Comparison of ENCODE assay signal across 8 mouse cellular contexts in genomic region chr2:113828943-113829882, GRCm38 (mm10). TPM values are rescaled to one million over a fixed set of nuclear protein-coding genes. Genes with fewer than 3 reads are reported as not detected.
DNase-seq lines count a peak whose midpoint lies in the region; ATAC-seq and TF ChIP-seq lines count a peak whose summit lies in the region.

Gene Scg5 (minus strand): TSS chr2:113829121.

- H3K27ac ChIP-seq in forebrain, embryonic 10.5 days = peak within 1 kb of the TSS; percentile 92
- peak within 1 kb of the TSS; percentile 78 for H3K27ac ChIP-seq in hindbrain, embryonic 11.5 days (ENCODE audit: low read depth, low read length)

- H3K36me3 ChIP-seq in forebrain, embryonic 10.5 days (replicated peaks) = peaks cover 37% of the 10 kb centered on the region
- H3K36me3 ChIP-seq in hindbrain, embryonic 11.5 days (ENCODE audit: control insufficient read depth, insufficient read depth, low read length) = peaks cover 7% of the 10 kb centered on the region

- peak; percentile 6 to 36 for DNase-seq in CD8-positive naive resting alpha-beta T cell, adult 2 months (ENCODE audit: low read depth in 2 of 2, low spot score in 2 of 2)
- DNase-seq in adrenal gland, postnatal 36 days = peak; percentile 68 to 77
- DNase-seq in forebrain, embryonic 10.5 days (ENCODE audit: extremely low spot score, low spot score) = peak; percentile 88
- peak; percentile 88 for DNase-seq in hindbrain, embryonic 11.5 days (ENCODE audit: low spot score)
- DNase-seq in layer of hippocampus, adult 8-10 months (ENCODE audit: low spot score in 2 of 2) = peak; percentile 84 to 85
- peak; percentile 37 for DNase-seq in lung, adult 2 months
- peak; percentile 75 for DNase-seq in retina, adult 2 months (ENCODE audit: low read depth, low spot score)
- no peak for DNase-seq in spleen, adult 18-20 months

- H3K9ac ChIP-seq in hindbrain, embryonic 11.5 days (ENCODE audit: low read depth, low read length) = peak within 1 kb of the TSS; percentile 68

- ATAC-seq in hindbrain, embryonic 11.5 days (ENCODE audit: low FRiP score) = peak; percentile 96

- peaks cover 37% of the 10 kb centered on the region for H3K4me1 ChIP-seq in forebrain, embryonic 10.5 days
- H3K4me1 ChIP-seq in hindbrain, embryonic 11.5 days (replicated peaks; ENCODE audit: control insufficient read depth, insufficient read depth, low read length) = no peaks in the 10 kb centered on the region
- H3K4me1 ChIP-seq in lung, adult 2 months (ENCODE audit: control insufficient read depth, insufficient read depth, low read length) = peaks cover 4% of the 10 kb centered on the region

- whole genome bisulfite sequencing in forebrain, embryonic 10.5 days = 9% methylated on average over 23 of the region's 23 CpGs
- WGBS in hindbrain, embryonic 11.5 days = 10% methylated on average over 23 of the region's 23 CpGs
- 21% methylated on average over 23 of the region's 23 CpGs for WGBS in lung, adult 2 months

- no peak for TF ChIP-seq CTCF in lung, adult 2 months (IDR thresholded peaks at IDR 0.05; ENCODE audit: insufficient read depth, low read length)

- no peaks in the 10 kb centered on the region for H3K27me3 ChIP-seq in forebrain, embryonic 10.5 days (ENCODE audit: poor library complexity, severe bottlenecking)
- no peaks in the 10 kb centered on the region for H3K27me3 ChIP-seq in hindbrain, embryonic 11.5 days (ENCODE audit: control insufficient read depth, insufficient read depth, low read length)

- no peak for TF ChIP-seq POLR2A in lung, adult 2 months (IDR thresholded peaks at IDR 0.05; ENCODE audit: borderline replicate concordance, extremely low read depth, low read depth, low read length)

- no peaks in the 10 kb centered on the region for H3K9me3 ChIP-seq in forebrain, embryonic 10.5 days
- H3K9me3 ChIP-seq in hindbrain, embryonic 11.5 days (ENCODE audit: control insufficient read depth, low read length) = no peaks in the 10 kb centered on the region

- H3K4me3 ChIP-seq in forebrain, embryonic 10.5 days = peak within 1 kb of the TSS; percentile 62
- peak within 1 kb of the TSS; percentile 44 for H3K4me3 ChIP-seq in hindbrain, embryonic 11.5 days (ENCODE audit: low read depth, low read length)
- peak within 1 kb of the TSS; percentile 49 for H3K4me3 ChIP-seq in lung, adult 2 months (replicated peaks; ENCODE audit: extremely low read depth, low read depth, low read length)

- H3K4me2 ChIP-seq in hindbrain, embryonic 11.5 days (replicated peaks; ENCODE audit: low read depth, low read length) = peak within 1 kb of the TSS; percentile 50

RNA-seq across cellular contexts. Expression of gene Scg5, which starts in this region (rescaled TPM):
- total RNA-seq in adrenal gland, postnatal 36 days (2021) = 10 to 100 TPM; 31.9 to 35.1 TPM
- 16.6 and 17.9 TPM in 2 replicates for polyA plus RNA-seq in forebrain, embryonic 10.5 days (2016; fragmentation: Nextera tagmentation; extraction: Ambion mirVana)
- 53.7 and 56.9 TPM in 2 replicates for polyA plus RNA-seq in hindbrain, embryonic 11.5 days (2014; fragmentation: Nextera tagmentation; extraction: Ambion mirVana)
- total RNA-seq in layer of hippocampus, adult 8-10 months (2022) = 100 to 1,000 TPM; 368 to 431 (median 406) TPM
- polyA plus RNA-seq in lung, adult 2 months (2012; rRNA removed) = 0.49 and 0.57 TPM in 2 replicates

Comparison
In these comparisons a context has a peak if more than half of its experiments do, and no peak if none do; other contexts are left out.
1. RNA of gene Scg5 (total RNA-seq): 368 to 431 TPM in layer of hippocampus, adult 8-10 months; 31.9 to 35.1 TPM in adrenal gland, postnatal 36 days; every median in the first group is over 10 times any median in the second.
2. RNA of gene Scg5 (polyA plus RNA-seq): 53.7 to 56.9 TPM in hindbrain, embryonic 11.5 days and 16.6 to 17.9 TPM in forebrain, embryonic 10.5 days; 0.49 to 0.57 TPM in lung, adult 2 months; every median in the first group is over 10 times any median in the second.
3. Peak in DNase-seq and H3K4me3 ChIP-seq in lung, adult 2 months; RNA of the gene not detected or under 1 TPM.
4. DNase-seq: peak in CD8-positive naive resting alpha-beta T cell, adult 2 months (2 of 2), adrenal gland, postnatal 36 days (2 of 2), forebrain, embryonic 10.5 days (single experiment), hindbrain, embryonic 11.5 days (single experiment), layer of hippocampus, adult 8-10 months (2 of 2) and retina, adult 2 months (single experiment); none in spleen, adult 18-20 months (0 of 2).
5. Peak in every context shown above with its lines, with median percentiles within 50 percentile points of each other: H3K4me3 ChIP-seq.